Mouse (Mus musculus): Measurements from ENCODE around the gene Pink1. TPM values are rescaled to one million over a fixed set of nuclear protein-coding genes. Genes with fewer than 3 reads are reported as not detected.
A peak's percentile ranks its signal among the peaks of the same experiment; 100 is the strongest.

Pink1 gene
- polyA plus RNA-seq, 1 experiment from 2014 or later: 111 TPM

DNA sequence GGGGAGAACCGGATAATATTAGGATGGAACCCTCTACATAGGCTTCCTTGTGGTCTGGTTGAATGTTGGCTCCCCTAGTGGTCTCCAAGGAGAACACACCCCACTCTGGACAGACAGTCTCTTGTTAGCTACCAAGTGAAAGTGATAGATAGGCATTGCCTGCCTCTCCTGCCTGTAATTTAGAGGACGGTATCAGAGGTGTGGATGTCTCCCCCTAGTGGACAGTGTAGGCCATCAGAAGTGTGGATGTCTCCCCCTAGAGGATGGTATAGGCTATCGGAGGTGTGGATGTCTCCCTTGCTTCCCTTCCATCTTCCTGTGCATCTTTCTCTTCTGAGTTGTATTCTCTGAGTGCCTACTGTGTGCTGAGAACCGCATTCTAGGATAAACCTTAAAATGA, 43.3 kb downstream of the Pink1 start:
- no peak overlapping the region for H3K4me2 ChIP-seq
- ATAC-seq (ENCODE audit: low FRiP score, low read depth): no peak
- no peaks in the 10 kb centered on the region for H3K9me3 ChIP-seq
- no peaks in the 10 kb centered on the region for H3K4me1 ChIP-seq (replicated peaks)
- WGBS: 24% methylated on average over 4 of the region's 4 CpGs
- no peaks in the 10 kb centered on the region for H3K27me3 ChIP-seq
- H3K4me3 ChIP-seq: no peak overlapping the region
- H3K27ac ChIP-seq (replicated peaks): no peak overlapping the region
- H3K36me3 ChIP-seq: no peaks in the 10 kb centered on the region
- H3K9ac ChIP-seq: no peak overlapping the region

DNA sequence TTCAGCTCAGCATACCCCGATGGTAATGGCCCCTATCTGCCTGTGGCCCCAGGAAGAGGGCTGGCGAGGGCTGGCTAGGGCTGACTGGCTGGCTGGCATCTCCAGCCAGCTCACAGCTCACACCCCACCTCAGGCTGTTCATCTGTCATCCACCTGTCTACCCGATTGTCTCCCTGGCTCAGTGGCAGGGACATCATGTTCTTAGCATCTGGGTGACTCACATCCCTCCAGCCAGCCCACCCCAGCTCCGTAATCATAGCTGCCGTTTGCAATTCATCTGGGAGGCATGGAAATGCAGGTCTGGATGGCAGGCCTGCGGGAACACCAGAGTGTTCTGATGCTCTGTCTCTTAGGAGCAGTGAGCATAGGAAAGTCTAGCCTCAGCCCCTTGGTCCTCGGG, 47.8 kb downstream of the Pink1 start:
- no peak for ATAC-seq (ENCODE audit: low FRiP score, low read depth)
- Histone ChIP-seq H3K9ac (no peak overlapping the region), H3K36me3 (no peaks in the 10 kb centered on the region), H3K4me1 (replicated peaks) (no peaks in the 10 kb centered on the region), H3K4me2 (no peak overlapping the region), H3K27me3 (no peaks in the 10 kb centered on the region), H3K27ac (replicated peaks) (no peak overlapping the region), H3K9me3 (no peaks in the 10 kb centered on the region), H3K4me3 (no peak overlapping the region)
- WGBS: 73% methylated on average over 7 of the region's 7 CpGs

DNA sequence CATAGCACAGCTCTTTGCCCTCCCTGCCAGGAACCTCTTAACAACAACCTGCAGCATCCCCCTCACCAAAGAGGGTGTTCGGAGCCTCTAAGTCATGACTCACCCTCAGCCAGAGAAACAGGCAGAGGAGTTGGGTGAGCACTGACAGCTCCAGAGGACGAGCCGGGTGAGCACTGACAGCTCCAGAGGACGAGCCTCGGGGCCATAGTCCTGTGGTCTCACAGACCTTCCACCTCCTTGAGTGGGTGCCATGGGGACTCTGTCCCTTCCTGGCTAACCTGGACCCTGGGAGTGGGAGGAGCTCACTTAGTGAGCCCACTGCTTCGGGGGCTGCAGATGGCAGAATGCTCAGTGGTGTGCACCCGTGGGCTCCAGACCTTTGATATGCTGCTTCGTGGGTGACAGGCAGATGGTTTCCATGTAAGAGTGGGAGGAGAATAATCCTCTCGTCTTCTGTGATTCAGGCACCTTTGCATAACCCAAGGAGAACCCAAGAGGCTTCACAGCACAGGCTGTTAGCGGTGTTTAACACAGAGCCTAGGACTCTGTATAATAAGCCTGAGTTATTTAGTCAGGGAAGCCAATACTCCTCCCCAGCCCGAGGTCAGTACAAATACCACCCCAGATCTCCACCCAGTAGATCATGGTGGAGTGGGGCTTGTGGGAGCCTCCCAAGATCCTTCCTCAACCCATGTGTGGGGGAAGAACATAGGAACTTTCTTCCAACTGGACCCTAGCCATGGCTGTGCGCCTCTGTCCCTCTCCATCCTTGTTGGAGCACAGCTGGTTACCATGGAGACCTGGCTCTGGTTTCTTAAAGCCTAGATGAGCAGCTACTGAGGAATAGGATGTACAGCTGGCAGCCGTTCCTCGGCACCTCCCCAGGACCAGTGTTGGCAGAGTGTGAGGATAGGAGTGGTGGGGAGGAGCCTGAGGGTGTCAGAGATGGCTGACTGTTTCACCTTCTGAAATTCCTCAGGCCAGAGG, 53.8 kb downstream of the Pink1 start:
- H3K4me1 ChIP-seq (replicated peaks): peaks cover 10% of the 10 kb centered on the region; the same call in 1 of the 2 replicates
- peak; percentile 74; the same call in 1 of the 2 replicates for ATAC-seq (ENCODE audit: low FRiP score, low read depth)
- no peaks in the 10 kb centered on the region for H3K27me3 ChIP-seq
- no peak overlapping the region for H3K9ac ChIP-seq
- no peaks in the 10 kb centered on the region for H3K9me3 ChIP-seq
- WGBS: 64% methylated on average over 14 of the region's 14 CpGs
- no peak overlapping the region for H3K4me3 ChIP-seq
- no peak overlapping the region for H3K4me2 ChIP-seq
- H3K36me3 ChIP-seq: no peaks in the 10 kb centered on the region
- H3K27ac ChIP-seq (replicated peaks): peak overlapping the region; percentile 25

DNA sequence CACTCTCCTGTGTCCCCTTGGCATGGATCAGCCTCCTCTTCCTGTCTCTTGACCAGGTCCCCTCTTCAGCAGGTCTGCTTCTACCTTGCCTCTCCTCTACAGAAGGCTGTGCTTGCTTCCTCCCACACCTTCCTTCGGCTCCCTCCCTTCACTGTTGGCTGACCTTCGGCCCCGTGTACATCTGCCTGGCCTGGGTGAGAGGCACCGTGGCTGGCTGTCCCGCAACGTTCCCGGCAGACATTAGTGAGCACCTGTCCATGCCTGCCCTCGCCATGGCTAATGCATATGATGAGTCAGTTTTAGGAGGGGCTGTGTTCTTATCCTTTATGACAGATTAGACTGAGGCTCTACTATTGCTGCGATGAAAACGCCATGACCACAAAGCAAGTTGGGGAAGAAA, 58.2 kb downstream of the Pink1 start:
- H3K9ac ChIP-seq: no peak overlapping the region
- H3K27me3 ChIP-seq: no peaks in the 10 kb centered on the region
- 87% methylated on average over 10 of the region's 10 CpGs for WGBS
- no peaks in the 10 kb centered on the region for H3K36me3 ChIP-seq
- no peak overlapping the region for H3K4me3 ChIP-seq
- H3K4me2 ChIP-seq: no peak overlapping the region
- no peak for ATAC-seq (ENCODE audit: low FRiP score, low read depth)
- H3K27ac ChIP-seq (replicated peaks): no peak overlapping the region
- H3K9me3 ChIP-seq: no peaks in the 10 kb centered on the region
- peaks cover 14% of the 10 kb centered on the region; the same call in 1 of the 2 replicates for H3K4me1 ChIP-seq (replicated peaks)

Small RNAs within 50 kb of the gene (microRNA-seq; reads per million reads assigned to microRNA genes)
- not detected for gene Gm27646
- 1.3 reads per million for gene Mir7019

Other genes with a start within 250 kb of the Pink1 start
- gene Hp1bp3, start 110.0 kb downstream of the Pink1 start, polyA plus RNA-seq (2015; fragmentation: Nextera tagmentation; extraction: Ambion mirVana): 173 and 185 TPM in 2 replicates
- 16.5 and 20.3 TPM in 2 replicates for gene Sh2d5, start 75.9 kb downstream of the Pink1 start, polyA plus RNA-seq (2015; fragmentation: Nextera tagmentation; extraction: Ambion mirVana)
- 3.9 and 4.5 TPM in 2 replicates for gene Kif17, start 75.9 kb downstream of the Pink1 start, polyA plus RNA-seq (2015; fragmentation: Nextera tagmentation; extraction: Ambion mirVana)
- 210 and 220 TPM in 2 replicates for gene Ddost, start 21.6 kb downstream of the Pink1 start, polyA plus RNA-seq (2015; fragmentation: Nextera tagmentation; extraction: Ambion mirVana)
- gene Cda, start 41.7 kb upstream of the Pink1 start, polyA plus RNA-seq (2015; fragmentation: Nextera tagmentation; extraction: Ambion mirVana): 4.5 and 6.5 TPM in 2 replicates
- gene Fam43b, start 70.2 kb upstream of the Pink1 start, polyA plus RNA-seq (2015; fragmentation: Nextera tagmentation; extraction: Ambion mirVana): 15.7 and 16.5 TPM in 2 replicates
- 17.6 and 19.2 TPM in 2 replicates for gene Mul1, start 108.4 kb upstream of the Pink1 start, polyA plus RNA-seq (2015; fragmentation: Nextera tagmentation; extraction: Ambion mirVana)
- gene Camk2n1, start 128.0 kb upstream of the Pink1 start, polyA plus RNA-seq (2015; fragmentation: Nextera tagmentation; extraction: Ambion mirVana): 16.9 and 17.0 TPM in 2 replicates

All from hindbrain, embryonic 15.5 days (tissue).